Mouse (Mus musculus) frontal cortex, adult (tissue): ENCODE results near the gene F5.

Experiments
- ATAC-seq: cut with Nextera tagmentation; 2 replicates; pipeline ENCODE4 v1.9.2; 2017; ENCODE audit warnings: mild to moderate bottlenecking, moderate library complexity, mixed read lengths; ENCODE audit not compliant: low TSS enrichment

F5 gene

GRCm38 (mm10) chr1:164233447-164233846 is 81.8 kb downstream of the F5 start:
- no peak for ATAC-seq

- no peak for ATAC-seq
Observed at GRCm38 (mm10) chr1:164235078-164235477, 83.4 kb downstream of the F5 start.

GRCm38 (mm10) chr1:164236078-164236477 is 84.4 kb downstream of the F5 start:
- ATAC-seq, result no peak

GRCm38 (mm10) chr1:164241494-164241893 is 89.9 kb downstream of the F5 start:
- no peak for ATAC-seq

- no peak for ATAC-seq
Observed at GRCm38 (mm10) chr1:164242809-164243208, 91.2 kb downstream of the F5 start.

- no peak for ATAC-seq
Observed at GRCm38 (mm10) chr1:164247442-164247841, 95.8 kb downstream of the F5 start.

GRCm38 (mm10) chr1:164247971-164248370 is 96.3 kb downstream of the F5 start:
- ATAC-seq, result no peak

GRCm38 (mm10) chr1:164248465-164249331 is 97.1 kb downstream of the F5 start, which contains the start of gene Slc19a2:
Gene Slc19a2 (plus strand): TSS chr1:164249046.
- peak; percentile 90 for ATAC-seq

- ATAC-seq, result peak; percentile 11
Observed at GRCm38 (mm10) chr1:164249332-164249711, 97.7 kb downstream of the F5 start.

- no peak for ATAC-seq
Observed at GRCm38 (mm10) chr1:164250391-164251150, 98.9 kb downstream of the F5 start.

- no peak for ATAC-seq
Observed at GRCm38 (mm10) chr1:164251438-164251837, 99.8 kb downstream of the F5 start.

- ATAC-seq, result no peak
Observed at GRCm38 (mm10) chr1:164252551-164252950, 100.9 kb downstream of the F5 start.

- ATAC-seq, result no peak
Observed at GRCm38 (mm10) chr1:164254836-164255235, 103.2 kb downstream of the F5 start.

- no peak for ATAC-seq
Observed at GRCm38 (mm10) chr1:164260171-164261028, 108.8 kb downstream of the F5 start.

- ATAC-seq, result peak; percentile 92
Observed at GRCm38 (mm10) chr1:164261553-164261952, 109.9 kb downstream of the F5 start.
